Mouse (Mus musculus): ENCODE results near the gene Ntrk2. TPM values are rescaled to one million over a fixed set of nuclear protein-coding genes. Genes with fewer than 3 reads are reported as not detected.

The Ntrk2 gene
- polyA plus RNA-seq, 1 experiment = not detected

GRCm38 (mm10) chr13:58826356-58827197, 20.2 kb downstream of the Ntrk2 start:
- TF ChIP-seq GATA1 (IDR thresholded peaks at IDR 0.05; ENCODE audit: low read length) = no peak

GRCm38 (mm10) chr13:58831999-58832398, 25.6 kb downstream of the Ntrk2 start:
- no peak for TF ChIP-seq GATA1 (IDR thresholded peaks at IDR 0.05; ENCODE audit: low read length)

GRCm38 (mm10) chr13:58834726-58835125, 28.4 kb downstream of the Ntrk2 start:
- no peak for TF ChIP-seq GATA1 (IDR thresholded peaks at IDR 0.05; ENCODE audit: low read length)

- no peak for TF ChIP-seq GATA1 (IDR thresholded peaks at IDR 0.05; ENCODE audit: low read length)
These were observed 30.5 kb downstream of the Ntrk2 start for GRCm38 (mm10) chr13:58836891-58837290.

GRCm38 (mm10) chr13:58838110-58838509, 31.7 kb downstream of the Ntrk2 start:
- TF ChIP-seq GATA1 (IDR thresholded peaks at IDR 0.05; ENCODE audit: low read length) = no peak

GRCm38 (mm10) chr13:58840731-58841359, 34.5 kb downstream of the Ntrk2 start:
- no peak for TF ChIP-seq GATA1 (IDR thresholded peaks at IDR 0.05; ENCODE audit: low read length)

- no peak for TF ChIP-seq GATA1 (IDR thresholded peaks at IDR 0.05; ENCODE audit: low read length)
These were observed 37.5 kb downstream of the Ntrk2 start for GRCm38 (mm10) chr13:58843826-58844225.

- TF ChIP-seq GATA1 (IDR thresholded peaks at IDR 0.05; ENCODE audit: low read length) = no peak
These were observed 42.2 kb downstream of the Ntrk2 start for GRCm38 (mm10) chr13:58848578-58848977.

- TF ChIP-seq GATA1 (IDR thresholded peaks at IDR 0.05; ENCODE audit: low read length) = no peak
These were observed 47.3 kb downstream of the Ntrk2 start for GRCm38 (mm10) chr13:58853685-58854084.

- no peak for TF ChIP-seq GATA1 (IDR thresholded peaks at IDR 0.05; ENCODE audit: low read length)
These were observed 59.9 kb downstream of the Ntrk2 start for GRCm38 (mm10) chr13:58866239-58866638.

- no peak for TF ChIP-seq GATA1 (IDR thresholded peaks at IDR 0.05; ENCODE audit: low read length)
These were observed 60.5 kb downstream of the Ntrk2 start for GRCm38 (mm10) chr13:58866776-58867435.

GRCm38 (mm10) chr13:58882468-58882867, 76.1 kb downstream of the Ntrk2 start:
- TF ChIP-seq GATA1 (IDR thresholded peaks at IDR 0.05; ENCODE audit: low read length) = no peak

- no peak for TF ChIP-seq GATA1 (IDR thresholded peaks at IDR 0.05; ENCODE audit: low read length)
These were observed 76.5 kb downstream of the Ntrk2 start for GRCm38 (mm10) chr13:58882916-58883315.

- no peak for TF ChIP-seq GATA1 (IDR thresholded peaks at IDR 0.05; ENCODE audit: low read length)
These were observed 79.7 kb downstream of the Ntrk2 start for GRCm38 (mm10) chr13:58886108-58886507.

GRCm38 (mm10) chr13:58896254-58896910, 90.0 kb downstream of the Ntrk2 start:
- TF ChIP-seq GATA1 (IDR thresholded peaks at IDR 0.05; ENCODE audit: low read length) = no peak

GRCm38 (mm10) chr13:58899337-58899736, 93.0 kb downstream of the Ntrk2 start:
- TF ChIP-seq GATA1 (IDR thresholded peaks at IDR 0.05; ENCODE audit: low read length) = no peak
